Mouse (Mus musculus): Measurements from ENCODE around the gene Ifna13. TPM values are rescaled to one million over a fixed set of nuclear protein-coding genes. Genes with fewer than 3 reads are reported as not detected.

Ifna13 gene
- polyA plus RNA-seq (2015; fragmentation: Nextera tagmentation; extraction: Ambion mirVana) = not detected in 2 replicates

- Histone ChIP-seq H3K4me2 (replicated peaks; ENCODE audit: low read depth, low read length) (no peak within 1 kb of the TSS), H3K4me1 (ENCODE audit: insufficient read depth, low read depth, low read length) (no peaks in the 10 kb centered on the region), H3K9ac (replicated peaks; ENCODE audit: low read depth) (no peak within 1 kb of the TSS), H3K4me3 (ENCODE audit: low read depth, low read length) (no peak within 1 kb of the TSS), H3K27me3 (replicated peaks; ENCODE audit: insufficient read depth, low read length) (no peaks in the 10 kb centered on the region), H3K27ac (ENCODE audit: low read length) (no peak within 1 kb of the TSS), H3K9me3 (ENCODE audit: low read length) (no peaks in the 10 kb centered on the region), H3K36me3 (ENCODE audit: insufficient read depth, low read length) (no peaks in the 10 kb centered on the region)
- TF ChIP-seq EP300 (IDR thresholded peaks at IDR 0.05) = no peak
- no peak for TF ChIP-seq CTCF (IDR thresholded peaks at IDR 0.05)
- ATAC-seq (no peak), DNase-seq (ENCODE audit: low spot score) (no peak)
- WGBS = 42% methylated on average over 2 of the region's 2 CpGs
Observed at GRCm38 (mm10) chr4:88644359-88644758, at the start of gene Ifna13. Gene Ifna13, minus strand, starts transcription at chr4:88644459.

DNA sequence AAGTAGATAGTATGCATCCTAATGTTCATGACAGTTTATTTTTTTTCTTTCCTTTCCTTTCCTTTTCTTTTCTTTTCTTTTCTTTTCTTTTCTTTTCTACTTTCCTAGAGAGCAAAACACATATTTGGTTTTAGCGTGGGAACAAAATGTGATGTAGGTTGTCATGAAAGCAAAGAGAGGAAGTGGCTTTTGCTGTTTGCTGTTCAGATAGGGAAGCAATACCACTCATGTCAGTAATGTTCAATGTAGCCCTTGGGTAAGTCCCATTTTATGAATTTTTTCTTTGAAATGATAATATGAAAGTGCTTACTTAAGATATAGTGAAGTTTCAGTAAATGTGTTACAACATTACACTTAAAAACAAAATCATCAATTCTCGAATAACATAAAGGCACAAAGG, 49.1 kb upstream of the Ifna13 start:
- Histone ChIP-seq H3K4me2 (replicated peaks; ENCODE audit: low read depth, low read length) (no peak overlapping the region), H3K9ac (replicated peaks; ENCODE audit: low read depth) (no peak overlapping the region), H3K9me3 (ENCODE audit: low read length) (no peaks in the 10 kb centered on the region), H3K36me3 (ENCODE audit: insufficient read depth, low read length) (no peaks in the 10 kb centered on the region), H3K4me3 (ENCODE audit: low read depth, low read length) (no peak overlapping the region), H3K27me3 (replicated peaks; ENCODE audit: insufficient read depth, low read length) (no peaks in the 10 kb centered on the region), H3K27ac (ENCODE audit: low read length) (no peak overlapping the region), H3K4me1 (ENCODE audit: insufficient read depth, low read depth, low read length) (no peaks in the 10 kb centered on the region)
- WGBS = 68% methylated on average over 2 of the region's 2 CpGs
- DNase-seq (ENCODE audit: low spot score) = peak; percentile 4
- TF ChIP-seq EP300 (IDR thresholded peaks at IDR 0.05) = no peak
- TF ChIP-seq CTCF (IDR thresholded peaks at IDR 0.05) = no peak
- no peak for ATAC-seq

GRCm38 (mm10) chr4:88692537-88692936, 48.3 kb upstream of the Ifna13 start:
- no peak for TF ChIP-seq EP300 (IDR thresholded peaks at IDR 0.05)
- TF ChIP-seq CTCF (IDR thresholded peaks at IDR 0.05) = no peak
- ATAC-seq (no peak), DNase-seq (ENCODE audit: low spot score) (no peak)
- 52% methylated on average over 1 of the region's 1 CpGs for WGBS
- Histone ChIP-seq H3K9ac (replicated peaks; ENCODE audit: low read depth) (no peak overlapping the region), H3K4me1 (ENCODE audit: insufficient read depth, low read depth, low read length) (no peaks in the 10 kb centered on the region), H3K27ac (ENCODE audit: low read length) (no peak overlapping the region), H3K9me3 (ENCODE audit: low read length) (no peaks in the 10 kb centered on the region), H3K36me3 (ENCODE audit: insufficient read depth, low read length) (no peaks in the 10 kb centered on the region), H3K4me2 (replicated peaks; ENCODE audit: low read depth, low read length) (no peak overlapping the region), H3K27me3 (replicated peaks; ENCODE audit: insufficient read depth, low read length) (no peaks in the 10 kb centered on the region), H3K4me3 (ENCODE audit: low read depth, low read length) (no peak overlapping the region)

GRCm38 (mm10) chr4:88691259-88691658, 47.0 kb upstream of the Ifna13 start, which contains the start of gene Ifnab:
Gene Ifnab, minus strand, starts transcription at chr4:88691359.
- 64% methylated on average over 2 of the region's 2 CpGs for WGBS
- Histone ChIP-seq H3K4me2 (replicated peaks; ENCODE audit: low read depth, low read length) (no peak within 1 kb of the TSS), H3K9ac (replicated peaks; ENCODE audit: low read depth) (no peak within 1 kb of the TSS), H3K36me3 (ENCODE audit: insufficient read depth, low read length) (no peaks in the 10 kb centered on the region), H3K9me3 (ENCODE audit: low read length) (no peaks in the 10 kb centered on the region), H3K27ac (ENCODE audit: low read length) (no peak within 1 kb of the TSS), H3K27me3 (replicated peaks; ENCODE audit: insufficient read depth, low read length) (no peaks in the 10 kb centered on the region), H3K4me1 (ENCODE audit: insufficient read depth, low read depth, low read length) (no peaks in the 10 kb centered on the region), H3K4me3 (ENCODE audit: low read depth, low read length) (no peak within 1 kb of the TSS)
- TF ChIP-seq EP300 (IDR thresholded peaks at IDR 0.05) (no peak), CTCF (IDR thresholded peaks at IDR 0.05) (no peak)
- no peak for ATAC-seq
- DNase-seq (ENCODE audit: low spot score) = no peak

DNA sequence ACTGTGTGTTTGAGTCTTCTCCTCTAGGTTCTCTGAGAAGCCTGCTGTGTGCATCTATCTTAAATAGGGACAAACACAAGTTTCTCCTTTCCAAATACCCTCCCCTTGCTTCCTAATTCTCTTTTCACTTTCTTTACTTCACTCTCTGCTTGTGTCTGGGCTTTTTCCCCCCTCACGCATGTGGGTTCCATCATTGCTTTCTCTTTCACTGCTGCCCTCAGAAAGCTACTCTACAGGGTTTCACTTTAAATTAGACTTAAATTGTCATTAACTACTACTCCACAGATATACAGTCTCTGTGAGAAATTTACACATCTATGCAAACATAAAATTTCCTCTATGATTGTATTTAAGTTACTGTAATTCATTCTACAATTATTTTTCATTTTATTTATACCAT, 39.6 kb upstream of the Ifna13 start, which contains the start of gene Ifna2:
Gene Ifna2 (minus strand): TSS at position 101 of the 400 bp plus-strand sequence.
- Histone ChIP-seq H3K4me1 (ENCODE audit: insufficient read depth, low read depth, low read length) (no peaks in the 10 kb centered on the region), H3K27me3 (replicated peaks; ENCODE audit: insufficient read depth, low read length) (no peaks in the 10 kb centered on the region), H3K27ac (ENCODE audit: low read length) (no peak within 1 kb of the TSS), H3K4me3 (ENCODE audit: low read depth, low read length) (no peak within 1 kb of the TSS), H3K9ac (replicated peaks; ENCODE audit: low read depth) (no peak within 1 kb of the TSS), H3K4me2 (replicated peaks; ENCODE audit: low read depth, low read length) (no peak within 1 kb of the TSS), H3K36me3 (ENCODE audit: insufficient read depth, low read length) (no peaks in the 10 kb centered on the region), H3K9me3 (ENCODE audit: low read length) (no peaks in the 10 kb centered on the region)
- ATAC-seq (no peak), DNase-seq (ENCODE audit: low spot score) (no peak)
- TF ChIP-seq CTCF (IDR thresholded peaks at IDR 0.05) = no peak
- no peak for TF ChIP-seq EP300 (IDR thresholded peaks at IDR 0.05)
- WGBS = 88% methylated on average over 1 of the region's 1 CpGs

GRCm38 (mm10) chr4:88681353-88681752, 37.1 kb upstream of the Ifna13 start:
- Histone ChIP-seq H3K27me3 (replicated peaks; ENCODE audit: insufficient read depth, low read length) (no peaks in the 10 kb centered on the region), H3K9me3 (ENCODE audit: low read length) (no peaks in the 10 kb centered on the region), H3K9ac (replicated peaks; ENCODE audit: low read depth) (no peak overlapping the region), H3K36me3 (ENCODE audit: insufficient read depth, low read length) (no peaks in the 10 kb centered on the region), H3K4me3 (ENCODE audit: low read depth, low read length) (no peak overlapping the region), H3K4me2 (replicated peaks; ENCODE audit: low read depth, low read length) (no peak overlapping the region), H3K27ac (ENCODE audit: low read length) (no peak overlapping the region), H3K4me1 (ENCODE audit: insufficient read depth, low read depth, low read length) (no peaks in the 10 kb centered on the region)
- ATAC-seq (no peak), DNase-seq (ENCODE audit: low spot score) (no peak)
- TF ChIP-seq EP300 (IDR thresholded peaks at IDR 0.05) (no peak), CTCF (IDR thresholded peaks at IDR 0.05) (no peak)
- 40% methylated on average over 3 of the region's 3 CpGs for WGBS

GRCm38 (mm10) chr4:88680362-88680761, 36.1 kb upstream of the Ifna13 start:
- Histone ChIP-seq H3K9me3 (ENCODE audit: low read length) (no peaks in the 10 kb centered on the region), H3K4me1 (ENCODE audit: insufficient read depth, low read depth, low read length) (no peaks in the 10 kb centered on the region), H3K27ac (ENCODE audit: low read length) (no peak overlapping the region), H3K4me2 (replicated peaks; ENCODE audit: low read depth, low read length) (no peak overlapping the region), H3K36me3 (ENCODE audit: insufficient read depth, low read length) (no peaks in the 10 kb centered on the region), H3K9ac (replicated peaks; ENCODE audit: low read depth) (no peak overlapping the region), H3K4me3 (ENCODE audit: low read depth, low read length) (no peak overlapping the region), H3K27me3 (replicated peaks; ENCODE audit: insufficient read depth, low read length) (no peaks in the 10 kb centered on the region)
- DNase-seq (ENCODE audit: low spot score) = peak; percentile 40
- ATAC-seq = no peak
- TF ChIP-seq CTCF (IDR thresholded peaks at IDR 0.05) (peak; percentile 60), EP300 (IDR thresholded peaks at IDR 0.05) (no peak)
- 41% methylated on average over 8 of the region's 8 CpGs for WGBS

Measured in lung, postnatal 0 days (tissue).